Mouse (Mus musculus): ENCODE measurements around the gene Nucks1.

The Nucks1 gene

GRCm38 (mm10) chr1:131922100-131922499 lies 11.8 kb downstream of the Nucks1 start:
- DNase-seq = no peak

GRCm38 (mm10) chr1:131933471-131933870 lies 23.1 kb downstream of the Nucks1 start:
- DNase-seq = no peak

- peak; percentile 9 to 31 for DNase-seq
Measured at GRCm38 (mm10) chr1:131937659-131938305, 27.4 kb downstream of the Nucks1 start.

DNA sequence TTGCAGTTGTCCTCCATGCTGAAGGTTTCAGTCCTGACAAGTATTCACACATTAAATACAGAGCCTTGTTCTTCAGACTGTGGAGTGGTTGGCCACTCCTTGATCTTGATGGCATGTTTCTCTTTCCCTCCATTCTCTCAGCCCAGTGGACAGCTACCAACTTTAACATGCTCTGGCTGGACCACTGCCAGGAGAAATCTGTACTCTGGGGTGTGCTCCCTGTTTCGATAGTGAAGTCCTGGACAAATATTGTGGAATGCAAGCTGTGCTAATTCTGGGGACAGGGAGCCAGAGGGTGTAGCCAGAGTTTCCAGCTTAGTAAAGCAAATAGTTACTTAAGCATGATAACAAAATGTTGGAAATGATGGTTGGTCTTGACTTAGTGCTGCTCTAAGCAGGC lies 28.5 kb downstream of the Nucks1 start:
- no peak for DNase-seq

DNA sequence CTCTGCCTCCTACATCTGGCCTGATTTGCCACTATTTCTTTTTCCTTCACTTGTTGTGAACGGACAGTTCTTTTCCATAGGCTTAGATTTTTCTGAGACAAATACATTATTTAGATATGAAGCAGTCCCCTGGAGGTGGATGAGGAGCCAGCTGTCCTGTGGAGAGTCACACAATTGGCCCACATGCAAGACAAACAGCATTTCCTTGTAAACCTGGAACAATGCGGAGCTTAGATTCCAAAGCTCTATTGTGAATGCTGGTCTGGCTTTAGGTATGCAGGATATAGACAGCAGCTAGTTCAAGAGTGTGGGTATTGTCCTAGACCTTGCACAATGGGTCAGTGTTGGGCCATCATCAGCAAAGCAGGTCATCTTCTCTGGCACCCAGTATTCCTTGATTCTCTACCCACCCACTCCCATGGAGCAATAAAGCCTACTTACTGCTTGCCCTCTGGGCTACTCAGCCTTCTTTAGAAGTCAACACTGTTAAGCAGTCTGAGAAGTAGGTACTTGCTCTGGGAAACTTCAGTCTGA lies 30.4 kb downstream of the Nucks1 start:
- DNase-seq = no peak

DNA sequence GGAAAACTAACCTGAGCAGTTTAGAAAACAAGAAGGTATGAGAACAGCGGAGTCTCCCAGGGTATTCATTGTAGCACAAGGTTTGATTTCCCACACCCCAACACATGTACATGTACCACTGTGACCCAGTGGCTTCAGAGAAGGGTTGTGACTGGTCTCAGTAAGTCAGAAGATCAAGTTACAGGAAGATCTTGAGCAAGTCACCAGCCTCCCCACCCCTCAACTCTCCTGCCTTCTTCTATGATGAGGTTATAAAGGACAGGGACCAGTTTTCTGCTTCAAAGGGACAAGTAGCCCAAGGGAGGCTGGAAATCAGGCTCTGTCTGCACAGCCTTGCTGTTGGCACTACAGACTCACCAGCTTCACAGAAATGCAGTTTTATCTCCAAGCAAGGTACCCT lies 31.2 kb downstream of the Nucks1 start:
- DNase-seq = no peak

DNA sequence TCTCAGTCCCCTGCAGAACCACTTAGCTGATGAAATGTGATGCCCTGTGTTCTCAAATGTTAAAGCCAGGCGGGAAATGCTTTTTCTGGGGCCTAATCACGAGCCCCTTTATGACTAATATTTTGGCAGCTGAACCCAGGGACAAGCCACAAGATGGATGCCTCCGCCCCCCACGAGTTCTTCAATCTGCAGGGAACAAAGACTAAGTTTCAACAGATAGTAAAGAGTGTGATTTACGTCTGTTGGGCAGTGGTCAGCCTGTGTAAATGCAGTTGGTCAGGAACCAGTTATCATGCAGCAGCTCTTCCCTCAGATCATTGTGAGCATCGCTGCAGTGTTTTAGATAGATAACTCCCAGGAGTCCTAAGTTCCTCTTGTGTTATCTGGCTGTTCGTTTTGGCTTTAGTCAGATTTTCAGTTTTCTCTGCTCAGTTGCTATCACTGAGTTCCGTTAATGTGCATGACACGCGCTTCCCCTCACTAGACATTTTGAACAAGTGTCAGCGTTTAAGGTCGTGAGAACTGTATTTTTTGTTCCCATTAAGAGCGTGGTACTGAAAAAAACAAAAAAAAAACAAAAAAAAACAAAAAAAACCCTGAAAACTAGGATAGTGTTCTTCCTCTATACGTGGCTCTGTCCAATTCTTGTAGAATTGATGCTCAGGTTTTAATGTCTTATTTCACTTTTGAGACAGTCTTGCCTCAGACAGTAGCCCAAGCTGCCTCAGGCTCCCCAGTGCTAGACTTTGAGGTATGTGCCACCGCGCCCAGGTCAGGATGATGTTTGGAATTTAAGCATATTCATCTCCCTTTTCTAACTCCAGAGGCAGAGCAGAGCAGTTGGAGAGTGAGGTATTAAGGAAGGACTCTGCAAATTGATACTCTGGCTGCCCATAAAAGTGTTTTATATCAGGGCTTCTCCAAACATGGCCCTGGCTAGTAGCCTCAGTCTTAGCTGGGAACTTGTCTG lies 32.6 kb downstream of the Nucks1 start:
- DNase-seq = no peak

GRCm38 (mm10) chr1:131945674-131946440 lies 35.5 kb downstream of the Nucks1 start:
- DNase-seq = no peak

DNA sequence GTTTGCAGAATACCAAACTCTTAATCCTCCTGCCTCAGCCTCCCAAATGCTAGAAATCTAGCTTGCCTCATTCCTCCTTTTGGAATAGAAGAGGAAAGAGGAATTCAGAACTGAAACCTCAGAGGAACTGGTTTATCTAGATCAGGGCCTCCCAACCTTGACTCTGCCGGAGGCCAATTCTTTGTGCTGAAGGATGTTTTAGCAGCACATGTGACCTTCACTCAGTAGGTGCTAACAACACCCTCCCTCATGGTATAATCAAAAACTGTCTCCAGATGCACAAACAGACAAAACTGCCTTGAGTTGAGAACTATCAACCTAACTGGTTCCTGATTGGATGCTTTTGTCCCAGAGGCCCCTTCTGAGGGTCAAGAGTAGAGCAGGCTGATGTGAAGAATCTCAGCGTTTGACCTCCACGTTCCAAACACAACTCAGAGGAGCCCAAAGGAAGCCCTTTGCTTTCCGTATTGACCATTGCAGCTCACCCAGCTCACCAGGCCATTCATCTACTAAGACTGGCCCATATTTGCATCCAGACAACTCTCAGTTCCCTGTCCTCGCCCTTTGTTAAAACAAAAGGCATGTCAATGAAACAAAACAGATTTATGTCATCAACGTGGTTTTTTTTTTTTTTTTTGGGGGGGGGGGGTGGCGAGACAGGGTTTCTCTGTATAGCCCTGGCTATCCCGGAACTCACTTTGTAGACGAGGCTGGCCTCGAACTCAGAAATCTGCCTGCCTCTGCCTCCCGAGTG lies 36.3 kb downstream of the Nucks1 start:
- DNase-seq = no peak

GRCm38 (mm10) chr1:131947997-131948525 lies 37.7 kb downstream of the Nucks1 start:
- no peak for DNase-seq

DNA sequence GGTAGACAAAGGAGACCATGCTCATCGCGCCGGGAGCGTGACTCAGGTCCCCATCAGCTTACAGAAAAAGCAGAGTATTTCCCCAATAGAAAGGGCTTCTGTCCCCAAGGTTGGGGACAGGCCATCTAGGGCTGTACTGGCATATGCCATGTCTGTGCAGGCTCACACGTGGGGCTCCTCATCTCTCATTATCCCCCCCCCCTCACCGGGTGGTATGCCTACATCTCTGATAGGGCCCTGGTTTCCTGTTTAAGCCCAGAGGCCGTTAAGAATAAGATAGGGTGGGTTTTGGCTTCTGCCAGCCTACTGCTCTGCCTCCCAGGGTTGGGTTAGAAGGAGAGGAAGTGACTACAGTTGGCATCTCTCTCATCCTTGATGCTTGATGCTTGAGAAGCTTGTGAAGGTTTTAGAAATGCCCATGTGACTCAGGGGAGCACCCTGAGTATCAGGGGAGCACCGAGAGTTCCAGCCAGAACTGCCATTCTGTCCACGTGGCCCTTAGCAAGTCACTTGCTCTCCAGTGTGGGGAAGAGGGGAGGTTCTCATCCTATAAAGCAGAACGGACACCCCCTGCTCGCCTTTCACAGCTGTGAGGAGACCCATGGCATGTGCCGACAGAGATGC lies 44.0 kb downstream of the Nucks1 start:
- no peak for DNase-seq

DNA sequence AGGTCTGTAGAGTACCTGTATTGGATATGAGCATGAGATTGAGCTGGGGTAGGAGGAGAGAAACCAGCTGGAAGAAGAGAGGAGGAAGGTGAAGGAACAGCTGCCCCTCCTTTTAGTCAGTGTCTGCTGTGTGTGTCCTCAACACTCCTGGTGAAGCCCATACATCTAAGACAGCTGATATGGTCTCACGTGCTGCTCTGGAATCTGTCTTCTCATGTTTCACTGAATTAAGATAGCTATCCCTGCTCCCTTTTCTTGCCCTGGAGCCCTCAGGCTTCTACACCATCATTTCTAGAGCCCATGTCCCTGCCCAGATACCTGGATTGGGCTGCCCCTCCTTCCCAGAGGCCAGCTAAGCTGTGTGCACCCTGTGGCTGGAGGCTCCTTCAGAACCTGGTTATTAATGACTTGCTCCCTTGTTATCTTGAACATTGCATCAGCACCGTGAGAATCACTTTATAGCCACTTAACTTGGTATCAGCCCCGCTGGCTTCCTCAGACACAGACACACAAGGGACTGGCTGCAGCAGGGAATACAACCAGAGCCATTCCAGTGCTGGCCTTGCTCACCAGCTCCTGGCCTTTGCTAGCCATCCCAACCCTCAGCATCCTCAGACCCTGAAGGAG lies 44.9 kb downstream of the Nucks1 start:
- DNase-seq = no peak

- no peak for DNase-seq
Measured at GRCm38 (mm10) chr1:131957416-131957815, 47.1 kb downstream of the Nucks1 start.

GRCm38 (mm10) chr1:131961004-131961403 lies 50.7 kb downstream of the Nucks1 start:
- no peak for DNase-seq

GRCm38 (mm10) chr1:131962606-131963084 lies 52.3 kb downstream of the Nucks1 start, which contains the start of gene Slc45a3:
Gene Slc45a3 (plus strand): TSS chr1:131962967.
- no peak for DNase-seq

DNA sequence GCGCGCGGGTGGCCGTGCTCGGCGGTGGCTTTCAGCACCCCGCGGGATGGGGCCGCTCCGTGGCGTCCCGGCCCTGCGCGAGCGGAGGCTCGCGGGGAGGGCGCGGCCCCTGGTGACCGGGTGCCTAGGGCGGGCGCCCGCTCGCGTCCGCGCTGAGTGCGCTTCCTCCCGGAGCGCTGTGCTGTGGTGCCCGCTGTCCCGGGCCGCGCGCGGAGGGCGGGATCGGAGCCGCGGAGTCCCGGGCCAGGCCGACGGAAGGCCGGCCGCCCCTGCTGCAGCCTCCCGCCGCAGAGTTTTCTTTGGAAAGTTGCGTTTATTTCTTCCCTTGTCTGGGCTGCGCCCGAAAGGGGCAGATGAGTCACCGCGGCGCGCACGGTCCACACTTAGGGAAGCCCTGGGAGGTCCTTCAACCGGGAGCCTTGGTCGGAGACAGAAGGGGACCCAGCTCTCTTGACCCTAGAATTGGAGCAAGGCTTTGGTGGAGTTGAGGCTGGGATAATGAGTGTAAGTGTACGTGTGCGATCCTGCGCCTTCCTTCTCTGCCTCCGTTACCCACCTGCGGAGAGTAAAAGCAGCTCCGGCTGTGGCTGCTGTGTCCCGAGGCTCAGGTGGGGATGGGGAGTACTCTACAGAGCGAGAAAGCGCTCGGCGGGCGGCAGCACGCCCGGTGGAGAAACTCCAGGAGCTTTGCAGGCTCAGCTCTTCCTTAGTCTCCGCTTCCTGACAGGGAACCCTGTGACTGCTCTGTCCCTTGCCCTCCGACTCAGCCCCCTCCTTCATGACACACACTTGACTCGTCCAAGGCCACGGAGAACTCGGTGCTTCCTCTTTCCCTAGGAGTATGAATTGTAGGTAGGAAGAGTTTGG lies 53.0 kb downstream of the Nucks1 start:
- no peak for DNase-seq

GRCm38 (mm10) chr1:131964100-131964499 lies 53.8 kb downstream of the Nucks1 start:
- no peak for DNase-seq

GRCm38 (mm10) chr1:131964580-131964979 lies 54.2 kb downstream of the Nucks1 start:
- DNase-seq = no peak

- DNase-seq = no peak
Measured at GRCm38 (mm10) chr1:131965818-131966217, 55.5 kb downstream of the Nucks1 start.

DNA sequence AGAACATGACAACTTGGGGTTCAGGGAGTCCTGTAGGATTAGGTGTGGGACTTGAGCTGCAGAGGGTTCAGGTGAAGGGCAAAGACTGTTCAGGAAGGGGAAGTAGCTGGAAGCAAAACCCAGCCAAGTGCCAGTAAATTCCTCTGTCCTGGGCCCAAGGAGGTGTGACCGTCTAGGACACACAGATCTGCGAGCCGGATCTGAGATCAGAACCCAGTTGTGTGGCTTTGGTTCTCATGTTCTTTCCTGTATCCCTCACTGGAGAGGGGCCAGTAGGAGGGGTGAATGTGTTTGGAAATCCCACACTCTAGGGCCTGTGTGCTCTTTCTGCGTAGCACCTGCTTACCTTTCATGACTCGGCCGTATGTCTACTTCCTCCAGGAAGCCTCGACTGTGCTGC lies 57.0 kb downstream of the Nucks1 start:
- DNase-seq = no peak
